Mouse (Mus musculus): Measurements from ENCODE around the gene Col15a1.

GRCm38 (mm10) chr4:47332812-47333343 is 124.9 kb downstream of the Col15a1 start:
- no peak for TF ChIP-seq CTCF (IDR thresholded peaks at IDR 0.05; ENCODE audit: borderline replicate concordance, control insufficient read depth, extremely low read depth, insufficient read depth, low read length, poor library complexity)
- no peak for TF ChIP-seq POLR2A (IDR thresholded peaks at IDR 0.05; ENCODE audit: control insufficient read depth, extremely low read depth, insufficient read depth, low read length, poor library complexity)
